Mouse (Mus musculus) limb, embryonic 15.5 days (tissue): ENCODE data around the gene Gstm4. TPM values are rescaled to one million over a fixed set of nuclear protein-coding genes. Genes with fewer than 3 reads are reported as not detected.
"Not testable (repeated sequence)": the region's sequence is repeated elsewhere in the genome, so short reads cannot be mapped to it uniquely, and the experiment has no call there.

Source experiments
- ATAC-seq: fragments of 200-750 bp; cut with Nextera tagmentation; 2 replicates; pipeline ENCODE4 v1.8.0; 2017; ENCODE audit warnings: low read depth, moderate TSS enrichment; ENCODE audit not compliant: insufficient number of reproducible peaks, low FRiP score, low TSS enrichment
- H3K27ac ChIP-seq: fragments of 300-500 bp; sonication (generic); 2 replicates; pipeline ENCODE4 v1.5.1; 2015; ENCODE audit warnings: moderate library complexity, mild to moderate bottlenecking, inconsistent platforms
- H3K27me3 ChIP-seq: fragments of 300-500 bp; sonication (generic); 2 replicates; pipeline ENCODE4 v1.6.1; 2015; ENCODE audit warnings: inconsistent platforms
- H3K36me3 ChIP-seq: fragments of 300-500 bp; sonication (generic); 2 replicates; pipeline ENCODE4 v1.6.1; 2015; ENCODE audit warnings: inconsistent platforms
- H3K4me1 ChIP-seq: fragments of 300-500 bp; sonication (generic); 2 replicates; pipeline ENCODE4 v1.6.1; 2015; ENCODE audit warnings: inconsistent platforms
- H3K4me2 ChIP-seq: fragments of 300-500 bp; sonication (generic); 2 replicates; pipeline ENCODE4 v1.6.1; 2015; ENCODE audit warnings: mild to moderate bottlenecking, inconsistent platforms
- H3K4me3 ChIP-seq: fragments of 300-500 bp; sonication (generic); 2 replicates; pipeline ENCODE4 v1.5.1; 2015; ENCODE audit warnings: mild to moderate bottlenecking, inconsistent platforms
- H3K9ac ChIP-seq: fragments of 300-500 bp; sonication (generic); 2 replicates; pipeline ENCODE4 v1.6.1; 2015; ENCODE audit warnings: inconsistent platforms
- H3K9me3 ChIP-seq: fragments of 300-500 bp; sonication (generic); 2 replicates; pipeline ENCODE4 v1.6.1; 2016; ENCODE audit warnings: inconsistent platforms
- WGBS: fragments of 180-500 bp; shearing (Covaris S2); methylation state at CpG from one replicate; pipeline ENCODE4 v1.1.7; 2015; 5-methylcytosine and 5-hydroxymethylcytosine counted together
- polyA plus RNA-seq: library from polyadenylated mRNA; unstranded; fragments of >200 nt; fragmentation: Nextera tagmentation; extraction: Ambion mirVana; gene quantifications from 2 replicates; pipeline ENCODE4 v1.2.1, GENCODE M21; 2015

The Gstm4 gene
- polyA plus RNA-seq, 1 experiment from 2014 or later: 14.2 TPM

DNA sequence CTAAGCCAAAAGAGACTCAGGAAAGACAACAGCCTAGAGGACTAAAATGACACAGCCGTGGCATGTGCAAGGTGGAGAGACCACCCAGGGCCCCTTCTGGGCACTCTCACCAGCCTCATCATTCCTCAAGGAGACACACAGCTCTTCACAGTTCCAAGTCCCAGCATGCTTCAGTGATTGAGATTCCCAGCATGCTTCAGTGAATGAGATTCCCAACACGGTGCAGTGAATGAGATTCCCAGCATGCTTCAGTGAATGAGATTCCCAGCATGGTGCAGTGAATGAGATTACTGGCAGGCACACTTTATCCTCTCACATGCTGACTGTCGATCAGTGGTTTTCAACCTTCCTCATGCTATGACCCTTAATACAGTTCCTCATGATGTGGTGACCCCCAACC lies 33.1 kb downstream of the Gstm4 start:
- WGBS: 73% methylated on average over 3 of the region's 3 CpGs
- H3K36me3 ChIP-seq: no peaks in the 10 kb centered on the region
- no peak overlapping the region for H3K27ac ChIP-seq
- ATAC-seq: no peak
- no peak overlapping the region for H3K4me2 ChIP-seq
- H3K4me1 ChIP-seq: no peaks in the 10 kb centered on the region
- H3K9ac ChIP-seq: no peak overlapping the region
- H3K27me3 ChIP-seq: no peaks in the 10 kb centered on the region
- H3K9me3 ChIP-seq: no peaks in the 10 kb centered on the region
- no peak overlapping the region for H3K4me3 ChIP-seq

DNA sequence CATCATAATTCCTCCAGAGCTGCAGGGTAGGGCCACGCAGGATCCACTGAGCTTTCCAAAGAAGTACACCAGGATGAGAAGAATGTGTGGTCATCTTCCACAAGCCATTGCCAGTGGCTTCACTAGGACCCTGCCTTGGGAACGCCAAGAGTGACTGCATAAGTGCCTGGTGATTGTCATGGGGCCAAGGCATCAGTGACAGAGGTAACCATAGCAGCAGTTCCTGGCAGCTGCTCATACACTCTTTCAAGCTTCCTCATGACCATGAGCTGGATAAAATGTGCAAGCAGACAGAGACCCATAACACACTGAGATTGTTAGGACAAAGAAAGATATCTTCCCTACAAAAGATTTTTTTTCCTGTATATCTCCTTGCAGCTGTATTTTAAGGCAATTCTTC lies 34.4 kb downstream of the Gstm4 start:
- no peaks in the 10 kb centered on the region for H3K36me3 ChIP-seq
- no peaks in the 10 kb centered on the region for H3K9me3 ChIP-seq
- ATAC-seq: no peak
- H3K4me3 ChIP-seq: no peak overlapping the region
- no peak overlapping the region for H3K4me2 ChIP-seq
- H3K27me3 ChIP-seq: no peaks in the 10 kb centered on the region
- H3K9ac ChIP-seq: no peak overlapping the region
- no peak overlapping the region for H3K27ac ChIP-seq
- 61% methylated on average over 2 of the region's 2 CpGs for WGBS
- H3K4me1 ChIP-seq: no peaks in the 10 kb centered on the region

DNA sequence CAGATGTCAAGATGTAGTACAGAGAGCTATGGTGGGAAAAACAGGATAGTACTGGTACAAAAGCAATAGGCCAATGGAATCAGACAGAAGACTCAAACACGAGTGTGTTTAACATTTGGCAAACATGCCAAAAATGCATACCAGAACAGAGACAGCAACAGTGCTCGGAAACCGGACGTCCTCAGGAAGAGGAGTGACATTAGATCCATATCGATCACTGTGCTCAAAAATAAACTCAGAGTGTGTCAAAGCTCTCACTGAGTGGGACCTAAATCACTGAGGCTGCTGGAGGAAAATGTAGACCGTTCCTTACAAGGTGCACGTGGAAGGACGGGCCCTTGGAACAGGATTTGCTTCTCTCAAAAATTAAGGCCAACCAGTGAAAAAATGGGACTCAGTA lies 42.7 kb downstream of the Gstm4 start:
- no peak overlapping the region for H3K9ac ChIP-seq
- no peak overlapping the region for H3K4me2 ChIP-seq
- no peaks in the 10 kb centered on the region for H3K27me3 ChIP-seq
- H3K9me3 ChIP-seq: no peaks in the 10 kb centered on the region
- no peak for ATAC-seq
- H3K36me3 ChIP-seq: no peaks in the 10 kb centered on the region
- no peak overlapping the region for H3K27ac ChIP-seq
- H3K4me3 ChIP-seq: no peak overlapping the region
- 72% methylated on average over 8 of the region's 8 CpGs for WGBS
- peaks cover 2% of the 10 kb centered on the region; the same call in 1 of the 2 replicates for H3K4me1 ChIP-seq

DNA sequence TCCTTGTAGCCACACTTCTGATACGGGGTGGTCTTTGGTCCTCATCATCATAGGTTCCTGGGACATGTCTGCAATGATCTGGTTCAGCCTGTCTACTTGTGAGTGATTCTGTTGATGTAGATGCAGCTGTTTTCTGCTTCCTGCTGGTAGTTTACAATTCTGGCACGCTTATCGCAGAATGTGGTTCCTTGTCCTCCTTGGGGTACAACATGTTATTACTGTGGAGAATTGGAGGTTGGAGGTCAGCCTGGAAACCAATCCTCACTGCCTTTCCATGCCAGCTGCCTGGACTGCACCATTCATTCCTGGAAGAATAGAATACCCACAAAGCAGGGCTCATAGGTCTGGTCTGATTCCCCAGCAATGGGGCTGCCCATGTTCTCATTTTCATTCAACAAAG lies 45.2 kb downstream of the Gstm4 start:
- no peak overlapping the region for H3K27ac ChIP-seq
- no peak overlapping the region for H3K9ac ChIP-seq
- H3K4me2 ChIP-seq: no peak overlapping the region
- H3K9me3 ChIP-seq: no peaks in the 10 kb centered on the region
- H3K27me3 ChIP-seq: no peaks in the 10 kb centered on the region
- H3K36me3 ChIP-seq: no peaks in the 10 kb centered on the region
- 83% methylated on average over 3 of the region's 3 CpGs for WGBS
- no peak for ATAC-seq
- H3K4me3 ChIP-seq: no peak overlapping the region
- peaks cover 3% of the 10 kb centered on the region; the same call in 1 of the 2 replicates for H3K4me1 ChIP-seq

DNA sequence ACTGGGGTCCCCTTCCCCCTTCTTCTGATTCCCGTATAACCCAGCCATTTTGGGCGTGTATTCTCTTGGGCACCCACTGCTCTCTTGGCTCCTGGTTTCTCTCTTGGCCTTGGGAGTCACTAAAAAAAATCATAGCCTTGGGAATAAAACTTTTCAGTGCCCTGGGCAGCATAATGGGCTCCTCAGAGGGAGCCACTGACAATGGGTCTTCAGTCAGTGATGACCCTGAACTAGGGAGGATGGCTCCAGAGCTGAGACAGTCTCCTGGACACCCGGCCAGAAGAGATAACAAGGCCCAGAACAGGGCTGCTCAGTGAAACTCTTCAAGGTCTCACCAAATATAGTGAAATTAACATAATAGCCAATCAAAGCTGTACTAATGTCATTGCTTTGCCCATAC lies 46.1 kb downstream of the Gstm4 start:
- H3K4me3 ChIP-seq: no peak overlapping the region
- no peak overlapping the region for H3K27ac ChIP-seq
- 85% methylated on average over 3 of the region's 3 CpGs for WGBS
- no peaks in the 10 kb centered on the region for H3K36me3 ChIP-seq
- H3K4me1 ChIP-seq: peaks cover 3% of the 10 kb centered on the region; the same call in 1 of the 2 replicates
- no peak overlapping the region for H3K9ac ChIP-seq
- no peak overlapping the region for H3K4me2 ChIP-seq
- H3K9me3 ChIP-seq: no peaks in the 10 kb centered on the region
- ATAC-seq: no peak
- H3K27me3 ChIP-seq: no peaks in the 10 kb centered on the region

DNA sequence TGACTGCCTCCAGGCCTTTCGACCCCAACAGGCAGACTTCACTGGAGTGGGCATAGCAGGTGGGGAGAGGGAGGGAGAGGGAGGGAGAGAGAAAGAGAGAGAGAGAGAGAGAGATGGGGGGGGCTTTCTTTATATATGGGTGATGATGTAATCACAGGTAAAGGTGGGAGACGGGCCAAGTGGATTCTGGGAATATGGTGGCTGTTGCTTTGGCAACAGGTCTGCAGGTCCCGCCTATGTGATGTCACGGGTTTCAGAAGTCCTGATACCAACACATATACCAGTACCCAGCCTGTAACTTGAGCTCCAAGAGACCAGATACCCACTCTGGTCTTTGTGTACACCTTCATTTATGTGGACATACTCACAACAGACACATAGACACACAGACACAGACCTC lies 48.1 kb downstream of the Gstm4 start:
- Histone ChIP-seq H3K27me3 (no peaks in the 10 kb centered on the region), H3K9me3 (no peaks in the 10 kb centered on the region), H3K4me2 (no peak overlapping the region), H3K4me1 (peaks cover 3% of the 10 kb centered on the region; the same call in 1 of the 2 replicates), H3K9ac (no peak overlapping the region), H3K36me3 (no peaks in the 10 kb centered on the region), H3K4me3 (no peak overlapping the region), H3K27ac (no peak overlapping the region)
- 79% methylated on average over 4 of the region's 4 CpGs for WGBS
- ATAC-seq: no peak

DNA sequence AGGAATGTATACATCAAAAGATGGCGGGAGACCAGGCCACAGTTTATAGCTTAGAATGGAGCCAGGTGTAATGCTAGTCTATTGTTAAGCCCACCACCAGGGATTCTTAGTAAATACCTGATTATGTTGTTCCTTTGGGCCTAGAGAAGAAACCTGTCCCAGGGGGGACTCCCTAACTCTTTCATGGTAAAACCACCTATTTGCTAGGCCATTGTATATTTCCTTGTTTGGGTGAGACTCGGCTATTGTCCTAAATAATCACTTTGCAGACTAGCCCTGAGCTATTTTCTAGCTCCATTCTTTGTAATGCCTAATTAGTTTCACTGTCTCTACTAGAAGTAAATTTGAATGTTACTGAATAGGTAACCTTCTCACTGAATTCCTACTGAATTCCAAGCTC lies 48.7 kb downstream of the Gstm4 start:
- not testable (repeated sequence) for H3K27ac ChIP-seq, H3K27me3 ChIP-seq, H3K4me1 ChIP-seq, H3K36me3 ChIP-seq, ATAC-seq, H3K4me3 ChIP-seq, H3K9ac ChIP-seq, H3K9me3 ChIP-seq, H3K4me2 ChIP-seq
- WGBS: 75% methylated on average over 2 of the region's 2 CpGs

Other genes with a start within 250 kb of the Gstm4 start
- not detected in 2 replicates for gene Eps8l3, start 167.7 kb downstream of the Gstm4 start, polyA plus RNA-seq
- 168 and 185 TPM in 2 replicates for gene Gstm5, start 149.1 kb downstream of the Gstm4 start, polyA plus RNA-seq
- 10.7 and 11.9 TPM in 2 replicates for gene Gstm7, start 113.1 kb downstream of the Gstm4 start, polyA plus RNA-seq
- gene Gstm6, start 101.1 kb downstream of the Gstm4 start, polyA plus RNA-seq: 6.8 and 7.4 TPM in 2 replicates
- not detected in 2 replicates for gene Gstm3, start 75.6 kb downstream of the Gstm4 start, polyA plus RNA-seq
- 69.1 and 73.7 TPM in 2 replicates for gene Gstm2, start 58.4 kb downstream of the Gstm4 start, polyA plus RNA-seq
- 56.1 and 63.9 TPM in 2 replicates for gene Gstm1, start 26.9 kb downstream of the Gstm4 start, polyA plus RNA-seq
- gene Ampd2, start 41.8 kb upstream of the Gstm4 start, polyA plus RNA-seq: 50.1 and 51.4 TPM in 2 replicates
- 0.67 and 0.96 TPM in 2 replicates for gene Gnat2, start 47.9 kb upstream of the Gstm4 start, polyA plus RNA-seq
- gene Gnai3, start 101.3 kb upstream of the Gstm4 start, polyA plus RNA-seq: 179 and 183 TPM in 2 replicates
- gene Gpr61, start 110.0 kb upstream of the Gstm4 start, polyA plus RNA-seq: 0.09 TPM in 2 replicates
- 4.7 and 5.4 TPM in 2 replicates for gene Amigo1, start 141.4 kb upstream of the Gstm4 start, polyA plus RNA-seq
- 2.4 and 3.1 TPM in 2 replicates for gene Cyb561d1, start 156.3 kb upstream of the Gstm4 start, polyA plus RNA-seq
- gene Atxn7l2, start 166.0 kb upstream of the Gstm4 start, polyA plus RNA-seq: 18.0 and 18.7 TPM in 2 replicates
- 2.8 and 7.6 TPM in 2 replicates for gene Sypl2, start 181.8 kb upstream of the Gstm4 start, polyA plus RNA-seq
- 254 and 257 TPM in 2 replicates for gene Psma5, start 212.0 kb upstream of the Gstm4 start, polyA plus RNA-seq
- gene Sort1, start 239.2 kb upstream of the Gstm4 start, polyA plus RNA-seq: 10.2 and 12.8 TPM in 2 replicates